8 mouse cellular contexts compared by ENCODE assay signal in the genomic region with DNA sequence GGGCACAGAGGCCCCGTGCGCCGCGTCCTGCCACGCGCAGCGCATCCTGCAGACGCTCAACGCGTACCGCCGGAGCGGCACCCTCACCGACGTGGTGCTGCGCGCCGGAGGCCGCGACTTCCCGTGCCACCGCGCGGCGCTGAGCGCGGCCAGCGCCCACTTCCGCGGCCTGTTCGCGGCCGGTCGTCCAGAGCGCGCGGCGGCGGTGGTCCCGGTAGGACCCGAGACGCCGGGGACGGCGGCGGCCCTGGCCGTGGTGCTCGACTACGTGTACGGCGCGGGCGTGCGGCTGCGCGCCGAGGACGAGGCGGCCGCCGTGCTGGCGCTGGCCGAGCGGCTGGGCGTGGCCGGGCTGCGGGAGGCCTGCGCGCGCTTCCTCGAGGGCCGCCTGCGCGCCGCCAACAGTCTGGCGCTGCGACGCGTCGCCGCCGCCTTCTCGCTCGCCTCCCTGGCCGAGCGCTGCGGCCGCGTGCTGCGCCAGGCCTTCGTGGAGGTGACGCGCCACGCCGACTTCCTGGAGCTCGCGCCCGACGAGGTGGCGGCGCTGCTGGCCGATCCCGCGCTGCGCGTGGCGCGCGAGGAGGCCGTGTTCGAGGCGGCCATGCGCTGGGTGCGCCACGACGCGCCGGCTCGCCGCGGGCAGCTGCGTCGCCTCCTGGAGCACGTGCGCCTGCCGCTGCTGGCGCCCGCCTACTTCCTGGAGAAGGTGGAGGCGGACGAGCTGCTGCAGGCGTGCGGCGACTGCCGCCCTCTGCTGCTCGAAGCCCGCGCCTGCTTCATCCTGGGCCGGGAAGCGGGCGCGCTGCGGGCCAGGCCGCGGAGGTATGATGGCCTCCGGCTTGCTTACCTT. TPM values are rescaled to one million over a fixed set of nuclear protein-coding genes. Genes with fewer than 3 reads are reported as not detected.
DNase-seq lines count a peak whose midpoint lies in the region; ATAC-seq and TF ChIP-seq lines count a peak whose summit lies in the region.

No protein-coding gene starts in this region.

- peaks cover 3% of the 10 kb centered on the region; the same call in 1 of the 2 replicates for H3K36me3 ChIP-seq in ES-E14 (ENCODE audit: control insufficient read depth, insufficient read depth, low read length, poor library complexity, severe bottlenecking)
- peaks cover 8% of the 10 kb centered on the region; the same call in 1 of the 2 replicates for H3K36me3 ChIP-seq in hindbrain, embryonic 15.5 days
- peaks cover 28% of the 10 kb centered on the region for H3K36me3 ChIP-seq in megakaryocyte, embryonic 14.5 days (replicated peaks; ENCODE audit: low read length)

- H3K4me3 ChIP-seq in ES-E14 (ENCODE audit: insufficient read depth in 1 of 2, low read depth in 1 of 2, low read length in 2 of 2, poor library complexity in 1 of 2, severe bottlenecking in 1 of 2), result peak overlapping the region; percentile 52 to 62; a peak in 3 of 4 replicates
- peak overlapping the region; percentile 47 for H3K4me3 ChIP-seq in hindbrain, embryonic 15.5 days
- H3K4me3 ChIP-seq in megakaryocyte, embryonic 14.5 days (replicated peaks), result peak overlapping the region; percentile 92

- no peaks in the 10 kb centered on the region for H3K9me3 ChIP-seq in ES-E14 (ENCODE audit: control insufficient read depth, insufficient read depth, low read depth, low read length)
- no peaks in the 10 kb centered on the region for H3K9me3 ChIP-seq in hindbrain, embryonic 15.5 days
- peaks cover 21% of the 10 kb centered on the region for H3K9me3 ChIP-seq in megakaryocyte, embryonic 14.5 days

- peak; percentile 85 for ATAC-seq in hindbrain, embryonic 15.5 days (ENCODE audit: low FRiP score, low read depth)

- in situ Hi-C loops in ES-E14 (cut with MboI; ENCODE audit: low sequenced_read_pairs in 2 of 2, unreplicated experiment in 2 of 2), result no loop called here

- DNase-seq in ES-E14 (ENCODE audit: low read depth, low spot score), result no peak
- peak; percentile 87 for DNase-seq in cerebellum, postnatal 10 days
- peak; percentile 64 to 75 for DNase-seq in frontal cortex, postnatal 36 days (ENCODE audit: low spot score in 2 of 2)
- peak; percentile 77 to 87 for DNase-seq in left cerebral cortex, postnatal 25 days (ENCODE audit: low spot score in 2 of 2)
- DNase-seq in right cerebral cortex, adult 18-20 months, result peak; percentile 80
- DNase-seq in thymus, postnatal 4 days, result peak; percentile 88

- no peak overlapping the region for H3K27ac ChIP-seq in ES-E14 (ENCODE audit: insufficient read depth, low read depth, low read length, poor library complexity, severe bottlenecking)
- H3K27ac ChIP-seq in hindbrain, embryonic 15.5 days (replicated peaks), result peak overlapping the region; percentile 92

- H3K4me1 ChIP-seq in ES-E14 (ENCODE audit: control insufficient read depth in 2 of 2, insufficient read depth in 2 of 2, low read length in 2 of 2, poor library complexity in 1 of 2), result peaks cover 0 to 2% of the 10 kb centered on the region in 2 experiments; a peak in 2 of 4 replicates
- H3K4me1 ChIP-seq in hindbrain, embryonic 15.5 days (replicated peaks), result peaks cover 49% of the 10 kb centered on the region
- peaks cover 71% of the 10 kb centered on the region for H3K4me1 ChIP-seq in megakaryocyte, embryonic 14.5 days

- WGBS in hindbrain, embryonic 15.5 days, result 1% methylated on average over 89 of the region's 145 CpGs

- peak overlapping the region; percentile 76 for H3K4me2 ChIP-seq in hindbrain, embryonic 15.5 days

- H3K9ac ChIP-seq in ES-E14 (ENCODE audit: insufficient read depth, low read depth, low read length, poor library complexity, severe bottlenecking), result peak overlapping the region; percentile 51
- H3K9ac ChIP-seq in hindbrain, embryonic 15.5 days, result peak overlapping the region; percentile 47

- H3K27me3 ChIP-seq in hindbrain, embryonic 15.5 days, result no peaks in the 10 kb centered on the region
- H3K27me3 ChIP-seq in megakaryocyte, embryonic 14.5 days (replicated peaks), result peaks cover 78% of the 10 kb centered on the region

- intact Hi-C loops in left cerebral cortex, postnatal 25 days (cut with DNase I), result no loop called here

TF ChIP-seq in ES-E14, 5 proteins besides CTCF, POLR2A, EP300 and RAD21:
- no peak for TF ChIP-seq ZC3H11A (IDR thresholded peaks at IDR 0.05; ENCODE audit: borderline replicate concordance, low read depth, low read length)
- TF ChIP-seq ZNF384 (IDR thresholded peaks at IDR 0.05; ENCODE audit: low read depth, low read length), result no peak
- no peak for TF ChIP-seq MAFK (IDR thresholded peaks at IDR 0.05; ENCODE audit: insufficient read depth, low read depth, low read length)
- no peak for TF ChIP-seq CHD2 (IDR thresholded peaks at IDR 0.05; ENCODE audit: low read depth, low read length)
- no peak for TF ChIP-seq HCFC1 (IDR thresholded peaks at IDR 0.05; ENCODE audit: borderline replicate concordance, insufficient read depth, low read length)

RNA-seq across cellular contexts. Expression of a gene that starts 2.7 kb away (rescaled TPM):
- total RNA-seq in ES-E14 (2012; rRNA removed), result 0.31 and 0.85 TPM in 2 replicates
- 5.0 and 7.3 TPM in 2 replicates for polyA plus RNA-seq in hindbrain, embryonic 15.5 days (2015; fragmentation: Nextera tagmentation; extraction: Ambion mirVana)
- 1 to 10 TPM; 2.8 to 3.3 TPM for total RNA-seq in left cerebral cortex, postnatal 25 days (2021)
- 2.4 TPM in 1 of 2 replicates, not detected in the other for polyA plus RNA-seq in megakaryocyte, embryonic 14.5 days (2012; ENCODE audit: insufficient read depth, low replicate concordance)

RNA-seq across cellular contexts. Expression of a gene that starts 15.0 kb away (rescaled TPM):
- total RNA-seq in ES-E14 (2012; rRNA removed), result 1,655 and 1,728 TPM in 2 replicates
- 401 and 427 TPM in 2 replicates for polyA plus RNA-seq in hindbrain, embryonic 15.5 days (2015; fragmentation: Nextera tagmentation; extraction: Ambion mirVana)
- 100 to 1,000 TPM; 230 to 233 TPM for total RNA-seq in left cerebral cortex, postnatal 25 days (2021)
- polyA plus RNA-seq in megakaryocyte, embryonic 14.5 days (2012; ENCODE audit: insufficient read depth, low replicate concordance), result 128 and 530 TPM in 2 replicates
